Mouse (Mus musculus) hindbrain, embryonic 13.5 days (tissue): ENCODE results near the gene Papss1. TPM values are rescaled to one million over a fixed set of nuclear protein-coding genes. Genes with fewer than 3 reads are reported as not detected.

ENCODE experiments used
- ATAC-seq: fragments of 200-750 bp; cut with Nextera tagmentation; 2 replicates; pipeline ENCODE4 v1.8.0; 2017; ENCODE audit warnings: moderate TSS enrichment; ENCODE audit not compliant: low FRiP score
- H3K27ac ChIP-seq: fragments of 300-500 bp; sonication (generic); 2 replicates; pipeline ENCODE4 v1.5.1; 2015; ENCODE audit warnings: inconsistent platforms, mild to moderate bottlenecking, moderate library complexity
- H3K27me3 ChIP-seq: fragments of 300-500 bp; sonication (generic); 2 replicates; pipeline ENCODE4 v1.6.1; 2015; ENCODE audit warnings: mild to moderate bottlenecking, inconsistent platforms
- H3K36me3 ChIP-seq: fragments of 300-500 bp; sonication (generic); 2 replicates; pipeline ENCODE4 v1.6.1; 2015; ENCODE audit warnings: mild to moderate bottlenecking, inconsistent platforms
- H3K4me1 ChIP-seq: fragments of 300-500 bp; sonication (generic); replicated peaks from 2 replicates; pipeline ENCODE4 v1.6.1; 2015; ENCODE audit warnings: inconsistent platforms
- H3K4me2 ChIP-seq: fragments of 300-500 bp; sonication (generic); 2 replicates; pipeline ENCODE4 v1.6.1; 2015; ENCODE audit warnings: inconsistent platforms, mild to moderate bottlenecking, moderate library complexity
- H3K4me3 ChIP-seq: fragments of 300-500 bp; sonication (generic); 2 replicates; pipeline ENCODE4 v1.5.1; 2015; ENCODE audit warnings: mild to moderate bottlenecking, inconsistent platforms
- H3K9ac ChIP-seq: fragments of 300-500 bp; sonication (generic); 2 replicates; pipeline ENCODE4 v1.6.1; 2015; ENCODE audit warnings: mild to moderate bottlenecking, inconsistent platforms
- H3K9me3 ChIP-seq: fragments of 300-500 bp; sonication (generic); 2 replicates; pipeline ENCODE4 v1.6.1; 2016; ENCODE audit warnings: inconsistent platforms
- WGBS: fragments of 180-500 bp; shearing (Covaris S2); methylation state at CpG from one replicate; pipeline ENCODE4 v1.1.7; 2015; 5-methylcytosine and 5-hydroxymethylcytosine counted together
- polyA plus RNA-seq: library from polyadenylated mRNA; unstranded; fragments of >200 nt; fragmentation: Nextera tagmentation; extraction: Ambion mirVana; gene quantifications from 2 replicates; pipeline ENCODE4 v1.2.1, GENCODE M21; 2015

Gene Papss1
- polyA plus RNA-seq, 1 experiment from 2014 or later: 116 TPM

GRCm38 (mm10) chr3:131552349-131553254, 12.0 kb upstream of the Papss1 start:
- Histone ChIP-seq H3K27ac (no peak overlapping the region), H3K9ac (no peak overlapping the region), H3K36me3 (no peaks in the 10 kb centered on the region), H3K4me2 (no peak overlapping the region), H3K4me3 (no peak overlapping the region), H3K4me1 (no peaks in the 10 kb centered on the region), H3K27me3 (no peaks in the 10 kb centered on the region; the same call in 1 of the 2 replicates), H3K9me3 (no peaks in the 10 kb centered on the region)
- ATAC-seq: peak; percentile 63
- 42% methylated on average over 9 of the region's 9 CpGs for WGBS

DNA sequence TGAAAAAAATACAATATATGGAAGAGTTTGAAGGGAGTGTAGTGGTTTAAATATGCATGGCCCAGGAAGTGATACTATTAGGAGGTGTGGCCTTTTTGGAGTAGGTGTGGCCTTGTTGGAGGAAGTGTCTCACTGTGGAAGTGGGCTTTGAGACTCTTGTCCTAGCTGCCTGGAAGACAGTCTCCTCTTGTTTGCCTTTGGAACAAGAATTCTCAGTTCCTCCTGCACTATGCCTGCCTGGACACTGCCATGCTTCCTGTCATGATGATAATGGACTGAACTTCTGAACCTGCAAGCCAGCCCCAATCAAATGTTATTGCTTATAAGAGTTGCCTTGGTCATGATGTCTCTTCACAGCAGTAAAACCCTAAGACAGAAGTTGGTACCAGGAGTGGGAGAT, 8.8 kb upstream of the Papss1 start:
- no peak overlapping the region for H3K27ac ChIP-seq
- no peak for ATAC-seq
- no peaks in the 10 kb centered on the region; the same call in 1 of the 2 replicates for H3K27me3 ChIP-seq
- no peaks in the 10 kb centered on the region for H3K9me3 ChIP-seq
- no peak overlapping the region for H3K4me2 ChIP-seq
- H3K36me3 ChIP-seq: no peaks in the 10 kb centered on the region
- no peak overlapping the region for H3K9ac ChIP-seq
- no peaks in the 10 kb centered on the region for H3K4me1 ChIP-seq
- no peak overlapping the region for H3K4me3 ChIP-seq

DNA sequence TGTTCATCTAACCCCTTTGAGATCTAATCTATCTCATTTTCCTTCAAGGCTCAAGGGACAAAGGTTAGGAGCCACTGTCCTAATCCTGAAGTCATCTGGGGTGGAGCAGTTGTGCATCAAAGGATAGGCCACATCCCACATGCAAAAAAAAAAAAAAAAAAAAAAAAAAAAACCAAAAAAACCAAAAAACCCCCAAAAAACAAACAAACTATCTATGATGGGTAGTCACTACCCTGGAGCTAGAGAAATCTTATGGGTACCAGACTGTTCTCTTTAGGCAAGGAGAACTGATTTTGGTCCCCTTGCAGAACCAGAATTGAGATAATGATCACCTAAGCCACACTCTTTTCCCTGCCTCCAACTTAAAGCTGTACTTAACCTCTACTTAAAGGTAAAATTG, 3.0 kb upstream of the Papss1 start:
- H3K4me1 ChIP-seq: peaks cover 19% of the 10 kb centered on the region
- no peaks in the 10 kb centered on the region for H3K9me3 ChIP-seq
- no peak overlapping the region for H3K27ac ChIP-seq
- no peaks in the 10 kb centered on the region for H3K36me3 ChIP-seq
- no peak overlapping the region for H3K4me2 ChIP-seq
- H3K4me3 ChIP-seq: no peak overlapping the region
- no peaks in the 10 kb centered on the region for H3K27me3 ChIP-seq
- ATAC-seq: no peak
- no peak overlapping the region for H3K9ac ChIP-seq

DNA sequence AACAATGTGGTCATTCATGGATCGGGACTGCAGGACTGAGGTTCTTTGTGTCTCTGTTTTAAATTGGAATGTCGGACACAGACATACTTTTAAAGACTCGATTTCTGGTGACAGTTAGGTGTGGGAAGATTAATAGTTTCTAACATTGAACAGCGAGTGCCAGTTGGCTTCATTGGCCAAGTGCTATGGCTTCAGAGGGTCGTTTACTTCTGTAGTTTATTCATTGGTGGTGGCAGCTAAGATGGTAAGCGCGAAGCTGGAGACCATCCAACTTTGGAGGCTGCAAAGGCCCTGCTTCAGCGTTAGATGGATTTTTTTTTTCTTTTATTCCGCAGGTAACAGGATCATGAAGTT, 666 bp downstream of the Papss1 start:
- ATAC-seq: no peak
- Histone ChIP-seq H3K9me3 (no peaks in the 10 kb centered on the region), H3K27me3 (no peaks in the 10 kb centered on the region), H3K4me3 (peak overlapping the region; percentile 92), H3K27ac (peak overlapping the region; percentile 97), H3K4me2 (peak overlapping the region; percentile 67), H3K36me3 (peaks cover 8% of the 10 kb centered on the region), H3K4me1 (peaks cover 23% of the 10 kb centered on the region), H3K9ac (peak overlapping the region; percentile 90)
- 4% methylated on average over 9 of the region's 9 CpGs for WGBS

DNA sequence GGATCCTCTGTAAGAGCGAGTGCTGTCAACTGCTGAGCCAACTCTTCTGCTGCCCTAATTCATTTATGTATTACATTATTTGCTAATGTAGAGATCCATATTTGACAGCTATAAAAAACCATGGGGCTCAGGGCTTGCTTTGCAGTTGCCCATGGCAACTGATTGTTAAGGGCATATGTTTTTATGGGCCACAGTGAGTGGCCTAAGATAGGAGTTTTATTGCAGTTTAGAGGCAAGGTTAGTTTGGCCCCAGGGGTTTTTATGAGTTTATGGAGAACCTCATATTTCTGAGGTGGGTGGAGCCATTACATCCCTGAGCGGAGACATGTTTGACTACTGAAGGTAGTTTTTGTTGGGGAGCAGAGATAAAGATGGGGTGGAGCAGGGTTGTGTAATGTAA, 1.7 kb downstream of the Papss1 start:
- Histone ChIP-seq H3K9me3 (no peaks in the 10 kb centered on the region), H3K36me3 (peaks cover 8% of the 10 kb centered on the region), H3K9ac (peak overlapping the region; percentile 90; the same call in 1 of the 2 replicates), H3K27me3 (no peaks in the 10 kb centered on the region), H3K4me1 (peaks cover 23% of the 10 kb centered on the region), H3K27ac (no peak overlapping the region), H3K4me2 (peak overlapping the region; percentile 67), H3K4me3 (peak overlapping the region; percentile 92)
- no peak for ATAC-seq
- WGBS: 80% methylated on average over 2 of the region's 2 CpGs

DNA sequence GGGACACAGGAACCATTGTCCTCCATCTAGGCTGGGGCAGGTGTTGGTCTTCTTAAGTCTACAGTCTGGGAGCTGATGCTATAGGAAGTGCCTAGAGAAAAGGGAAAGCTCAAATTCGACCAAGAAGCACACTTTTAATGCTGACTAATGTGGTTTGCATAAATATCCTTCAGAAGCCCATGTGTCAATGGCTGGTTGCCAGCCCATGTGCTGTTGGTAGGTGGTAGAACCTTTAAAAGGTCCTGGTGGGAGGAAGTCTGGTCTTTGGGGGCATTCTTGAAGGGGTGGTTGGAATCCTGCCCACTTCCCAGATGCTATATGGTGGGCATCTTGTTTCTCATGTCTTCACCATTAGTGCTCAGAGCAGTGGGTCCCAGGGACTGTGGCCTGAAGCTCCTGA, 5.9 kb downstream of the Papss1 start:
- WGBS: 71% methylated on average over 1 of the region's 1 CpGs

GRCm38 (mm10) chr3:131573555-131573954, 9.0 kb downstream of the Papss1 start:
- no peaks in the 10 kb centered on the region for H3K9me3 ChIP-seq
- H3K36me3 ChIP-seq: peaks cover 11% of the 10 kb centered on the region
- no peak overlapping the region for H3K9ac ChIP-seq
- H3K4me2 ChIP-seq: no peak overlapping the region
- ATAC-seq: no peak
- no peaks in the 10 kb centered on the region for H3K4me1 ChIP-seq
- H3K4me3 ChIP-seq: no peak overlapping the region
- WGBS: 94% methylated on average over 3 of the region's 3 CpGs
- no peak overlapping the region for H3K27ac ChIP-seq
- H3K27me3 ChIP-seq: no peaks in the 10 kb centered on the region

More for the DNA sequence above, 5.9 kb downstream of the Papss1 start:
- H3K9ac ChIP-seq: no peak overlapping the region
- no peaks in the 10 kb centered on the region for H3K9me3 ChIP-seq
- H3K4me2 ChIP-seq: no peak overlapping the region
- H3K27ac ChIP-seq: no peak overlapping the region
- H3K36me3 ChIP-seq: peaks cover 11% of the 10 kb centered on the region
- ATAC-seq: no peak
- H3K4me1 ChIP-seq: peaks cover 14% of the 10 kb centered on the region
- no peak overlapping the region for H3K4me3 ChIP-seq
- no peaks in the 10 kb centered on the region for H3K27me3 ChIP-seq

DNA sequence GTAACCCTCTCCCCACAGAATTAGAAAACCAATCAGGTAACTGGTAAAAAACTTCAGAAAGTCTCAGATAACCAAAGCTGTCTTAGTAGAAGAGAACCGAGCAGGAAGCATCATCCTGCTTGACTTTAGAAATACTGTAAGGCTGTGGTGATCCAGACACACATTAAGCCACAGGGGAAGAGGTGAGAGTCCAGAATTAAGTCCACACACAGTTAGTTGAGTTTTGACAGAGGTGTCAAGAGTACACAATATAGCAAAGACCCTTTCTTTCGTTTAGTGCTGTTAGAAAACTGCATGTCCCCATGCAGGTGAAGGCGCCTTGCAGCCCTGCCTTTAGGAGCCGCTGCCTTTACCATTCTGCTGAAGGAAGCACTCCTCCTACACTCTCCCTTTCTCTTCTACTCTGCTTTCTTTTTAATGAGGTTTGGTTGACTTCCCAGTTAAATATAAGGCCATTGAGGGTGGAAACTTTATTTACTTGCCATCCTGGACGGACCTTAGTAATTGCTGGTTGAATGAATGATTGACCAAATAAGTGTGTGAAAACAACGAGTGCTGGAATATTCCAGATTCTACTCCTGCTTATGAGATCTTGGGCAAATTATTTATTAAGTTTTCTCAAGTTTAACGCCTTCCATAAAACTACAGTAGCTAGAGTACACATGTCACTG, 14.0 kb downstream of the Papss1 start:
- Histone ChIP-seq H3K9ac (no peak overlapping the region), H3K4me1 (no peaks in the 10 kb centered on the region), H3K9me3 (no peaks in the 10 kb centered on the region), H3K27me3 (no peaks in the 10 kb centered on the region), H3K36me3 (peaks cover 40% of the 10 kb centered on the region), H3K4me2 (no peak overlapping the region), H3K27ac (no peak overlapping the region), H3K4me3 (no peak overlapping the region)
- ATAC-seq: no peak
- WGBS: 93% methylated on average over 7 of the region's 7 CpGs

DNA sequence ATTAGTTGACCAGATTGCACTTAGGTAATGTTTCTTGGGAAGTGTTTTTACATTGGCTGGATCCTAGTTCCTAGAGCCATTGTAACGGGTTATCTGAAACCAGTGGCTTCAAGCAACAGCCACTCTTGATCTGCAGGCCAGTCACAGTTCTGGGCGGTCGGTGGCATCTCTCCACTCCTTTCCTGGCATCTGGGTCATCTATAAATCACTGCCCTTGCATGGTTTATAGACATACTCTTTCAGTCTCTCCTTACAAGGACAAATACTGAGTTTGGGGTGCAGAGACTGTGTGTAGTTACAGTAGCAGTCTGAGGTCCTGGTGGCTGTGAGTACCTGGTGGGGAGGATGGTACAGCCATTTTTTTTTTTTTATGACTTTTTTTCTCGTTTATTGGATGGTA, 15.5 kb downstream of the Papss1 start:
- H3K9me3 ChIP-seq: no peaks in the 10 kb centered on the region
- no peak overlapping the region for H3K4me3 ChIP-seq
- WGBS: 90% methylated on average over 4 of the region's 4 CpGs
- H3K27ac ChIP-seq: no peak overlapping the region
- no peaks in the 10 kb centered on the region for H3K4me1 ChIP-seq
- no peak overlapping the region for H3K4me2 ChIP-seq
- H3K9ac ChIP-seq: no peak overlapping the region
- H3K36me3 ChIP-seq: peaks cover 55% of the 10 kb centered on the region
- no peak for ATAC-seq
- no peaks in the 10 kb centered on the region for H3K27me3 ChIP-seq

GRCm38 (mm10) chr3:131581096-131581495, 16.5 kb downstream of the Papss1 start:
- Histone ChIP-seq H3K4me1 (no peaks in the 10 kb centered on the region), H3K4me2 (no peak overlapping the region), H3K27ac (no peak overlapping the region), H3K27me3 (no peaks in the 10 kb centered on the region), H3K36me3 (peaks cover 66% of the 10 kb centered on the region), H3K9me3 (no peaks in the 10 kb centered on the region), H3K9ac (no peak overlapping the region), H3K4me3 (no peak overlapping the region)
- WGBS: 93% methylated on average over 7 of the region's 7 CpGs
- ATAC-seq: no peak

DNA sequence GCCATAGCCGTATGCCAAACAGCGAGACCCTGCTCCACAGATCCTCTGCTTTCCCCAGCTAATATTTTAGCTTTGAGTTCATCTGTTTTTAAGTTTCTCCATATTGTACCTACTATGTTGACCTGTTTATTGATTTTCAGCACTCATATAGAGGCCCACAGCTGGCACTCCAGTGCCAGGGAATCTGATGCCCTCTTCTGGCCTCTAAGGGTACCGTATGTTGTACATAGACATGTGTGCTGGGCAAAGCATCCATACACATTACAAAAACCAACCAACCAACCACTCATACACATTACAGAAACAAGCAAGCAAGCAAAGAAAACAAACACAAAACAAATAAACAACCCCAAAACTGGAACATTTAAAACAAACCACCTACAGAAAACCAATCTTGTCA, 22.2 kb downstream of the Papss1 start:
- H3K36me3 ChIP-seq: peaks cover 94% of the 10 kb centered on the region
- no peaks in the 10 kb centered on the region for H3K9me3 ChIP-seq
- 97% methylated on average over 3 of the region's 3 CpGs for WGBS
- H3K4me3 ChIP-seq: no peak overlapping the region
- H3K4me2 ChIP-seq: no peak overlapping the region
- H3K9ac ChIP-seq: no peak overlapping the region
- no peak for ATAC-seq
- H3K4me1 ChIP-seq: no peaks in the 10 kb centered on the region
- H3K27ac ChIP-seq: no peak overlapping the region
- H3K27me3 ChIP-seq: no peaks in the 10 kb centered on the region

DNA sequence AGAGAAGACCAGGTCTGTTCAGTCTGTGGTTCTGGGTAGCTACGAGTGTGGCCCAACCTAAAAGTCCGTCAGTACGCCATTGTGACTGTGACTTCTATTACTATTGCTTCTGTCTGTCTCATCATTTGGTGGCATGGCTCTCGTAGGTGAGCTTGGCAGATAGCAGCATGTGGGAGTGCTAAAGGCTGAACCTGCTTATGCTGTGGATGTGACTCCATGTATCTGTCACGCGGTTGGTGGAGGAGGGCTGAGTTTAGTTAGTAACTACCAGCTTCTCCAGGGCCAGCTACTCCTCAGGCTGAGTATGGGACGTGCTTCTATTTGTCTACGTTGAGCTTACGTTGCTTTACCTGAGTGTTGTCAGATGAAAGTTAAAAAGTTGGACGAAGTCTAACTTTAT, 23.4 kb downstream of the Papss1 start:
- ATAC-seq: no peak
- H3K27ac ChIP-seq: no peak overlapping the region
- no peaks in the 10 kb centered on the region for H3K27me3 ChIP-seq
- peaks cover 88% of the 10 kb centered on the region for H3K36me3 ChIP-seq
- no peaks in the 10 kb centered on the region for H3K9me3 ChIP-seq
- no peaks in the 10 kb centered on the region for H3K4me1 ChIP-seq
- H3K4me2 ChIP-seq: no peak overlapping the region
- H3K4me3 ChIP-seq: no peak overlapping the region
- no peak overlapping the region for H3K9ac ChIP-seq
- 97% methylated on average over 10 of the region's 10 CpGs for WGBS
